ENCODE assay signal across 10 mouse cellular contexts in the genomic region with DNA sequence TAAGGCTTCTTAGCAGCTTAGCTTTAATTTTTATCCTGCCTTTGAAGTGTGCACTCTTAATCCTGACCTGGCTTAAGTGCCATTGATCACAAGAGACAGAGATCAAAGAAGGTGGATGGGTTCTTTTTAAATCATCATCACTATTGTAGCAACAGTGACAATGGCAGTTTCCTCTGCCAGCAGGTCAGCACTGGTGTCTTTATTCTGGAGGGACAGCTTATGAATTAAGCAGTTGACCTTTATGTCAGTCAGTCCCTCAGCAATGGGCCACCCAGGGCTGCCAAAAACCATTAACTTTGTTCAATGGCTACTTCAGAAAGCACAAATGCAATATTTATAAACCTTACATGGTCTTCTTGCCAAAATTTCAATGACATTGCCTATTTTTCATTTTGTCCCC.
"Had no signal": no experiment of that assay in that cellular context is flagged by ENCODE, and none has a peak within 500 bp of the region (broad histone marks: within the 10 kb centered on the region; RNA-seq: fewer than 3 reads in every experiment).

No protein-coding gene starts in this region.

- H3K36me3 ChIP-seq: intestine, embryonic 15.5 days; limb, embryonic 15.5 days; liver, embryonic 12.5 days; lung, embryonic 15.5 days had no signal

- H3K9me3 ChIP-seq: intestine, embryonic 15.5 days; limb, embryonic 15.5 days; liver, embryonic 12.5 days; lung, embryonic 15.5 days had no signal

- DNase-seq: kidney, adult 18-20 months; kidney, postnatal 14 days; lung, postnatal 14 days; thymus, postnatal 4 days had no signal

- H3K9ac ChIP-seq: intestine, embryonic 15.5 days; limb, embryonic 15.5 days; liver, embryonic 12.5 days; lung, embryonic 15.5 days had no signal

- H3K27me3 ChIP-seq: intestine, embryonic 15.5 days; limb, embryonic 15.5 days; liver, embryonic 12.5 days; lung, embryonic 15.5 days had no signal

- H3K4me2 ChIP-seq: intestine, embryonic 15.5 days; limb, embryonic 15.5 days; liver, embryonic 12.5 days; lung, embryonic 15.5 days had no signal

- ATAC-seq: intestine, embryonic 15.5 days; liver, embryonic 12.5 days had no signal

- H3K27ac ChIP-seq: intestine, embryonic 15.5 days; left cerebral cortex, adult 2 months; limb, embryonic 15.5 days; liver, embryonic 12.5 days; lung, embryonic 15.5 days; stomach, postnatal 0 days had no signal

- H3K4me3 ChIP-seq: intestine, embryonic 15.5 days; left cerebral cortex, adult 2 months; limb, embryonic 15.5 days; liver, embryonic 12.5 days; lung, embryonic 15.5 days had no signal

- H3K4me1 ChIP-seq: intestine, embryonic 15.5 days; limb, embryonic 15.5 days; liver, embryonic 12.5 days; lung, embryonic 15.5 days had no signal
